Mouse (Mus musculus): Measurements from ENCODE around the gene Plin4. TPM values are rescaled to one million over a fixed set of nuclear protein-coding genes. Genes with fewer than 3 reads are reported as not detected.

The Plin4 gene
- total and polyA plus RNA-seq, 3 experiments: 0.04 TPM; not detected in 1

DNA sequence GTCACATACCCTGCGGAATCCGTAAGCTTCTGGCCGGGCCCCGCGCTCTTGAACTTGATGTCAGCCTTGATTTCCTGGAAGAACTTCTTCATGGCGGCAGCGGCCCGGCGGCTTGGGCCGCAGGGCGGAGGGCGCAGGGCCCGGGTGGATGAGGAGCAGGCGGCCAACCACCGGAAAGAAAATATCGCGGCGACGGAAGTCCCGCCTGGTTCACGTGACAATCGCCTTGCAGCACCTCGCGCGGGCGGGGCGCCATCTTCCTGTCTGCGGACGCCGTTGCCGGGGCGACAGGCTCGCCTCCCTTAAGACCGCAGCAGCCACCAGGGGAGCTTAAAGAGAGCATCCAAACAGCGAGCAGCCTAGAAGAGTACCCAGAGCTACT, 34.8 kb downstream of the Plin4 start, which contains the start of gene Ubxn6:
Gene Ubxn6 (minus strand): TSS at position 202 of the 382 bp plus-strand sequence.
- no peaks in the 10 kb centered on the region for H3K9me3 ChIP-seq (replicated peaks; ENCODE audit: low read length)
- H3K4me3 ChIP-seq (replicated peaks in 1 of 3; ENCODE audit: low read depth in 2 of 3, low read length in 2 of 3, poor library complexity in 1 of 3): peak within 1 kb of the TSS; percentile 66 to 79 (median 77)
- in situ Hi-C loops (cut with MboI; ENCODE audit: low pct_ligation_motif_present, low pct_unique_long_range_greater_than_20kb, low sequenced_read_pairs) (loop anchor here (5.0 kb wide), 1 partner anchor 33 kb away; the partner anchor contains the start of gene Chaf1a), dilution Hi-C loops (cut with MboI; ENCODE audit: extremely low pct_ligation_motif_present, extremely low pct_unique_long_range_greater_than_20kb, low sequenced_read_pairs) (no loop called here)
- H3K79me2 ChIP-seq (replicated peaks; ENCODE audit: control insufficient read depth, extremely low read depth, insufficient read depth, poor library complexity, severe bottlenecking): peaks cover 3% of the 10 kb centered on the region
- H3K4me1 ChIP-seq (ENCODE audit: control insufficient read depth in 1 of 2, insufficient read depth in 2 of 2): peaks cover 5 to 40% of the 10 kb centered on the region in 2 experiments; a peak in 3 of 4 replicates
- peak within 1 kb of the TSS; percentile 95 for H3K9ac ChIP-seq (ENCODE audit: insufficient read depth, low read depth)
- TF ChIP-seq SIN3A (IDR thresholded peaks at IDR 0.05; ENCODE audit: low read length): peak; percentile 97
- peak in 1 of 2 experiments; percentile 18; a peak in 1 of 4 replicates for TF ChIP-seq CTCF (conservative IDR thresholded peaks at IDR 0.05 in 1 of 2, IDR thresholded peaks at IDR 0.05 in 1 of 2; ENCODE audit: low read depth in 2 of 2, low read length in 2 of 2)
- TF ChIP-seq POLR2A (IDR thresholded peaks at IDR 0.05; ENCODE audit: low read depth, low read length): peak; percentile 61; the same call in 1 of the 2 replicates
- peak; percentile 85 for TF ChIP-seq HCFC1 (IDR thresholded peaks at IDR 0.05; ENCODE audit: low read depth, low read length)
- peak; percentile 69 for TF ChIP-seq USF2 (conservative IDR thresholded peaks at IDR 0.05; ENCODE audit: low read depth, low read length)
- TF ChIP-seq PAX5 (IDR thresholded peaks at IDR 0.05; ENCODE audit: low read length): no peak
- no peak for TF ChIP-seq EP300 (IDR thresholded peaks at IDR 0.05; ENCODE audit: low read length)
- TF ChIP-seq BHLHE40 (IDR thresholded peaks at IDR 0.05; ENCODE audit: low read depth, low read length): peak; percentile 100
- no peak for TF ChIP-seq SMC3 (IDR thresholded peaks at IDR 0.05; ENCODE audit: low read depth, low read length)
- TF ChIP-seq USF1 (IDR thresholded peaks at IDR 0.05; ENCODE audit: low read depth, low read length): peak; percentile 88
- TF ChIP-seq TCF12 (IDR thresholded peaks at IDR 0.05; ENCODE audit: low read depth, low read length): no peak; the same call in 1 of the 2 replicates
- TF ChIP-seq MXI1 (IDR thresholded peaks at IDR 0.05; ENCODE audit: low read depth, low read length): peak; percentile 98
- no peak for TF ChIP-seq NELFE (IDR thresholded peaks at IDR 0.05; ENCODE audit: low read depth, low read length)
- TF ChIP-seq RCOR1 (conservative IDR thresholded peaks at IDR 0.05; ENCODE audit: low read depth, low read length): no peak
- no peak for TF ChIP-seq ZKSCAN1 (IDR thresholded peaks at IDR 0.05; ENCODE audit: borderline replicate concordance, low read depth, low read length)
- TF ChIP-seq ELF1 (IDR thresholded peaks at IDR 0.05; ENCODE audit: low read depth, low read length): peak; percentile 85
- TF ChIP-seq MAZ (IDR thresholded peaks at IDR 0.05; ENCODE audit: low read depth, low read length): peak; percentile 94
- TF ChIP-seq ETS1 (conservative IDR thresholded peaks at IDR 0.05; ENCODE audit: low read depth, low read length): no peak
- TF ChIP-seq ZMIZ1 (IDR thresholded peaks at IDR 0.05; ENCODE audit: low read depth, low read length): no peak
- TF ChIP-seq ZC3H11A (IDR thresholded peaks at IDR 0.05; ENCODE audit: low read depth, low read length): no peak
- peak; percentile 35; the same call in 1 of the 2 replicates for TF ChIP-seq KAT2A (IDR thresholded peaks at IDR 0.05; ENCODE audit: insufficient replicate concordance, low read length)
- DNase-seq (ENCODE audit: extremely low read depth): peak; percentile 96
- peaks cover 30 to 37% of the 10 kb centered on the region in 2 experiments for H3K36me3 ChIP-seq (replicated peaks in 1 of 2; ENCODE audit: control insufficient read depth in 1 of 2, insufficient read depth in 1 of 2, low read length in 1 of 2)
- H3K4me2 ChIP-seq (ENCODE audit: insufficient read depth, low read depth, poor library complexity, severe bottlenecking): peak within 1 kb of the TSS; percentile 98
- no peaks in the 10 kb centered on the region for H3K27me3 ChIP-seq (replicated peaks)
- H3K27ac ChIP-seq (ENCODE audit: insufficient read depth, low read depth): peak within 1 kb of the TSS; percentile 79
